Mouse (Mus musculus): ENCODE measurements at regions not wholly inside any gene's neighbourhood (a gene's known extent, or its start where the extent isn't known, plus 50 kb on each side); places are given as distances from the start of the nearest gene placed in this dataset.

- TF ChIP-seq CTCF (conservative IDR thresholded peaks at IDR 0.05; ENCODE audit: low read length) (no peak), POU5F1 (IDR thresholded peaks at IDR 0.05; ENCODE audit: borderline replicate concordance, low read length) (no peak), NANOG (IDR thresholded peaks at IDR 0.05; ENCODE audit: borderline replicate concordance, low read length) (no peak)
Measured at GRCm38 (mm10) chr13:25774586-25775182, 504.4 kb upstream of the Nrsn1 start.
